Mouse (Mus musculus) hindbrain, embryonic 14.5 days (tissue): ENCODE data around the gene Amph. TPM values are rescaled to one million over a fixed set of nuclear protein-coding genes. Genes with fewer than 3 reads are reported as not detected.

Experiments
- ATAC-seq: fragments of 200-750 bp; cut with Nextera tagmentation; 2 replicates; pipeline ENCODE4 v1.8.0; 2017; ENCODE audit warnings: moderate number of reproducible peaks, mild to moderate bottlenecking, moderate TSS enrichment, moderate library complexity; ENCODE audit not compliant: low FRiP score
- DNase-seq: peaks from one replicate; pipeline ENCODE4 v3.0.0-alpha.2; 2015; ENCODE audit warnings: low spot score
- H3K27ac ChIP-seq: fragments of 300-500 bp; sonication (generic); 2 replicates; pipeline ENCODE4 v1.5.1; 2014; ENCODE audit warnings: mild to moderate bottlenecking, moderate library complexity
- H3K27me3 ChIP-seq: fragments of 300-500 bp; sonication (generic); 2 replicates; pipeline ENCODE4 v1.6.1; 2014; ENCODE audit warnings: mild to moderate bottlenecking, low read length, mixed read lengths; ENCODE audit not compliant: control insufficient read depth, insufficient read depth
- H3K36me3 ChIP-seq: fragments of 300-500 bp; sonication (generic); replicated peaks from 2 replicates; pipeline ENCODE4 v1.6.1; 2014; ENCODE audit not compliant: control insufficient read depth, insufficient read depth
- H3K4me1 ChIP-seq: fragments of 300-500 bp; sonication (generic); replicated peaks from 2 replicates; pipeline ENCODE4 v1.6.1; 2014; ENCODE audit warnings: antibody characterized with exemption, low read length, mixed read lengths; ENCODE audit not compliant: control insufficient read depth, insufficient read depth
- H3K4me2 ChIP-seq: fragments of 300-500 bp; sonication (generic); replicated peaks from 2 replicates; pipeline ENCODE4 v1.6.1; 2014; ENCODE audit warnings: mild to moderate bottlenecking, moderate library complexity
- H3K4me3 ChIP-seq: fragments of 300-500 bp; sonication (generic); replicated peaks from 2 replicates; pipeline ENCODE4 v1.5.1; 2014; ENCODE audit warnings: mild to moderate bottlenecking, low read length
- H3K9ac ChIP-seq: fragments of 300-500 bp; sonication (generic); 2 replicates; pipeline ENCODE4 v1.6.1; 2014
- H3K9me3 ChIP-seq: fragments of 300-500 bp; sonication (generic); 2 replicates; pipeline ENCODE4 v1.6.1; 2016; ENCODE audit warnings: low read length; ENCODE audit not compliant: control insufficient read depth
- WGBS: fragments of 180-500 bp; shearing (Covaris S2); extraction: QIAGEN DNeasy Blood & Tissue Kit; methylation state at CpG from one replicate; pipeline ENCODE4 v1.1.7; 2014; 5-methylcytosine and 5-hydroxymethylcytosine counted together
- polyA plus RNA-seq: library from polyadenylated mRNA; unstranded; fragments of >200 nt; fragmentation: Nextera tagmentation; extraction: Ambion mirVana; gene quantifications from 2 replicates; pipeline ENCODE4 v1.2.1, GENCODE M21; 2014

Gene Amph
- polyA plus RNA-seq, 1 experiment from 2014 or later, result 76.8 TPM

GRCm38 (mm10) chr13:19072261-19072660 is 124.3 kb downstream of the Amph start:
- Histone ChIP-seq H3K36me3 (no peaks in the 10 kb centered on the region), H3K9ac (no peak overlapping the region), H3K27ac (no peak overlapping the region), H3K4me2 (no peak overlapping the region), H3K27me3 (no peaks in the 10 kb centered on the region), H3K4me3 (no peak overlapping the region), H3K9me3 (no peaks in the 10 kb centered on the region), H3K4me1 (no peaks in the 10 kb centered on the region)
- no peak for ATAC-seq
- no peak for DNase-seq

DNA sequence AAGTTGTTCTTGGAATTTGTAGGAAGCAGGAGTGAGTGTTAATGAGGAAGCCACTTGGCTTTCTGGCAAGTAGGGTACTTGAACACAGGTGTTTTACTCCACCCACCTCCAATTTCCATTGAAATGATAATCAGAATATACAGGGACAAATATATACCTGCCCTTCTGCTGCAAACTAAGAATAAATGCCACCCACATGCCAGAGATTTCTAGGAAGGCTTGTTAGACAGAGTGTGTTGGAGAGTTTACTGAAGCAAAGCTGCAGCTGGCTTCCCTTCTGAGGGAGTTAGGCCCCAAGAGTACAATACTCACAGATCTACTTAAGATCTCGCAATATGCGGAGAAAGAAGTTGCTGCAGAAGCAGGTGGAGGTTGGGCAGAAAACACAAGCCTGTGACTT is 129.4 kb downstream of the Amph start:
- Histone ChIP-seq H3K9me3 (no peaks in the 10 kb centered on the region), H3K4me2 (no peak overlapping the region), H3K27ac (no peak overlapping the region), H3K4me1 (no peaks in the 10 kb centered on the region), H3K4me3 (no peak overlapping the region), H3K9ac (no peak overlapping the region), H3K27me3 (no peaks in the 10 kb centered on the region), H3K36me3 (no peaks in the 10 kb centered on the region)
- ATAC-seq, result no peak
- WGBS, result 82% methylated on average over 2 of the region's 2 CpGs
- DNase-seq, result no peak

DNA sequence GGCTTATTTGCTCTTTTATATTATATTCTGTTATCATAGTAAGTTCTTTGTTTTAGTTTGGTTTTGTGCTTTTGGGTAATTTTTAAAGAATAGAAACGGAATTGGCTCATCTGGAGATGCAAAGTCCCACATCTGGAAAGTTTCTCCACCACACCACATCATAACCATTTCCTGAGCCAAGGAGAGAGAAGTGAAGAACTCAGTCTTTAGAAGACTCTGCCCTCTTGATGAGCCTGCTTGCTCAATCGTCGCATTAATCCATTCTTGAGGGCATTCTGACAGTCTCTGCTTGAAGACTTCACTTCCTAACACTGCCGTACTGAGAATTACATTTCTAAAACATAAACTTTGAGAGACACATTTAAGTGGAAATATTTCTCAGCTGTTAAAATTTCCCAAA is 133.9 kb downstream of the Amph start:
- H3K4me3 ChIP-seq, result no peak overlapping the region
- ATAC-seq (no peak), DNase-seq (no peak)
- H3K36me3 ChIP-seq, result no peaks in the 10 kb centered on the region
- 87% methylated on average over 4 of the region's 4 CpGs for WGBS
- H3K4me1 ChIP-seq, result no peaks in the 10 kb centered on the region
- no peaks in the 10 kb centered on the region for H3K27me3 ChIP-seq
- H3K9ac ChIP-seq, result no peak overlapping the region
- H3K9me3 ChIP-seq, result no peaks in the 10 kb centered on the region
- H3K4me2 ChIP-seq, result no peak overlapping the region
- H3K27ac ChIP-seq, result no peak overlapping the region

GRCm38 (mm10) chr13:19094571-19094970 is 146.6 kb downstream of the Amph start:
- DNase-seq, result no peak
- 86% methylated on average over 6 of the region's 6 CpGs for WGBS
- no peak overlapping the region for H3K9ac ChIP-seq
- no peak for ATAC-seq
- no peaks in the 10 kb centered on the region for H3K27me3 ChIP-seq
- H3K36me3 ChIP-seq, result peaks cover 6% of the 10 kb centered on the region; the same call in 1 of the 2 replicates
- H3K9me3 ChIP-seq, result no peaks in the 10 kb centered on the region
- H3K27ac ChIP-seq, result no peak overlapping the region
- H3K4me3 ChIP-seq, result no peak overlapping the region
- no peaks in the 10 kb centered on the region for H3K4me1 ChIP-seq
- H3K4me2 ChIP-seq, result no peak overlapping the region

DNA sequence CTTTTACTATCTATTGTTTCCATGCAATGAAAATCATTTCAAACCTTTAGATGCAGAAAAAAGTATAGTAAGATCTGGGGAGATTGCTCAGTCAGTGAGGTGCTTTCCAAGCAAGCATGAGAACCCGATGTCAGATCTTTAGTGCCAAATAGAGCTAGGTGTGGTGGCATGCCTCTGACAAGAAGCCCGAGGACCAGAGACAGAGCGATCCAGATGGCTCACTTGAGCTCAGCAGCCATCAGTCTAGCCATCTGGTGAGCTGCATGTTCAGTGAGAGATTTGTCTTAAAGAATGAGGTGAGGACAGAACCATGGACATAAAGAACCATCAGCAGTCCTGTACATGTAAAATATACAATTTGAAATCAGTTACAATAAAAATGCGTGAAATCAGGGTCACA is 149.1 kb downstream of the Amph start:
- Histone ChIP-seq H3K27me3 (no peaks in the 10 kb centered on the region), H3K36me3 (peaks cover 6% of the 10 kb centered on the region; the same call in 1 of the 2 replicates), H3K4me3 (no peak overlapping the region), H3K4me1 (no peaks in the 10 kb centered on the region), H3K27ac (no peak overlapping the region), H3K9me3 (no peaks in the 10 kb centered on the region), H3K9ac (no peak overlapping the region), H3K4me2 (no peak overlapping the region)
- DNase-seq, result no peak
- WGBS, result 91% methylated on average over 4 of the region's 4 CpGs
- ATAC-seq, result no peak

DNA sequence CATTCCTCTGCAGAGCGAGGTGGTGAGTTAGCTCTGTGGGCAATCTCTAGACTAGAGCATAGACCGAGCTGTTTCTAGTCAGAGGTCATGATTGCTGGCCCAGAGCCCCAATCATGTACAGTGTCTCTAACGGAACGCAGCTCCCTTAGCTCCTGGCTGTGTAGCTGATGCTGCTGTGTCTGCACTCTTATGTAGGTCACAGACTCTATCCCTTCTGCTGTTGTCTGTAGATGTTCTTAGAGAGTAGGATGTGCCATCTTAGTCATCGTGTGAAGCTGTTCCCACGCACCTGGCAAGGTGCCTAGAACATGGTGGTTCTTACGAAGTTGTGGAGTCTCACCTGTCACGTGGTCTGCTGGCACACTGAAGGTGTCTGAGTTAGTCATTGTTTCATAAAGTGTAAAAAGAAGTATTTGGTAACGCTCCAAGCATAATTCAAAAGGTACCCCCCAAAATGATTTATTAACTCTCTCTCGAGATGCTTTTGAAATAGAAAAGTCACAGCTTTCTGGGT is 153.9 kb downstream of the Amph start:
- ATAC-seq (no peak), DNase-seq (no peak)
- Histone ChIP-seq H3K4me2 (no peak overlapping the region), H3K9ac (no peak overlapping the region), H3K4me3 (no peak overlapping the region), H3K9me3 (no peaks in the 10 kb centered on the region), H3K4me1 (no peaks in the 10 kb centered on the region), H3K27me3 (no peaks in the 10 kb centered on the region), H3K27ac (no peak overlapping the region), H3K36me3 (no peaks in the 10 kb centered on the region)
- WGBS, result 91% methylated on average over 10 of the region's 10 CpGs

DNA sequence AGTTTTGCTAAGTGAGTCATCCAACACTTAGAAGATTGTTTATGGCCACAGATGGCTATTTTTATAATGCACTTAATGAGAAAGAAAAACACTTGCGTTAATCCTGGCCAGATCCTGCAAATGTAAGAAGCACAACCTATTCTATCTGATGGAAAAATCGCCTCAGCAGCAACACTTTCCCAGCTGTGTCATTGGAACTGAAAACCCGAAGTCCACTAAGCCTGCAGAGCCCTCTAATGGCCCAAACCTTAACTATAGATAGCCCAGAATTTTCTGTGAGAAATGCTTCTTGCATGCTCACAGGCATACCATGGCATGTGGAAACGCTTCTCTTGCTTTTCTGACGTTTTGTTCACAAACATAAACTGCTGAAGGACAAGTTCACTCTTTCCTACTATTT is 158.4 kb downstream of the Amph start:
- WGBS, result 71% methylated on average over 5 of the region's 5 CpGs
- Histone ChIP-seq H3K4me2 (no peak overlapping the region), H3K4me1 (no peaks in the 10 kb centered on the region; the same call in 1 of the 2 replicates), H3K9me3 (no peaks in the 10 kb centered on the region), H3K27me3 (no peaks in the 10 kb centered on the region), H3K9ac (no peak overlapping the region), H3K4me3 (no peak overlapping the region), H3K36me3 (no peaks in the 10 kb centered on the region), H3K27ac (no peak overlapping the region)
- ATAC-seq (no peak), DNase-seq (peak; percentile 51)

DNA sequence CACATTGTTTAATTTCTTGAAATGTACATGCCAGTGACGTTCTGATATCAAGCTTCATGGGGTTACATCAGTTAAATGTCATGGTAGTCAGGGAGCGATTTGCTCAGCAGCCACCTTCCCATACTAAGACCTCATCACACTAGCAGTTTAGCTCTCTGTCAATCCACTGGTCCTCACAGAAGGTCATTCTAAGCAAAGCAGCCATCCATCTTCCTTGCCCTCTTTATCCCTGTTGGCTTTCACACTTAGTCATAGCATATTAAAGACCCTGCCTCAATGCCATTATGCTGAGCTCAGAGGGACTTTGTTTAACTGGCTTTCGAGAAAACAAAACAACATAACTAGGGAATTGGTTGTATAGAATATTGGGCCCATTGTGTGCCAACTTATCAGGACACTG is 161.3 kb downstream of the Amph start:
- H3K4me3 ChIP-seq, result no peak overlapping the region
- H3K4me1 ChIP-seq, result no peaks in the 10 kb centered on the region; the same call in 1 of the 2 replicates
- ATAC-seq (no peak), DNase-seq (no peak)
- no peak overlapping the region for H3K27ac ChIP-seq
- no peak overlapping the region for H3K4me2 ChIP-seq
- no peaks in the 10 kb centered on the region for H3K9me3 ChIP-seq
- H3K36me3 ChIP-seq, result no peaks in the 10 kb centered on the region
- 28% methylated on average over 3 of the region's 3 CpGs for WGBS
- H3K27me3 ChIP-seq, result no peaks in the 10 kb centered on the region
- H3K9ac ChIP-seq, result no peak overlapping the region

DNA sequence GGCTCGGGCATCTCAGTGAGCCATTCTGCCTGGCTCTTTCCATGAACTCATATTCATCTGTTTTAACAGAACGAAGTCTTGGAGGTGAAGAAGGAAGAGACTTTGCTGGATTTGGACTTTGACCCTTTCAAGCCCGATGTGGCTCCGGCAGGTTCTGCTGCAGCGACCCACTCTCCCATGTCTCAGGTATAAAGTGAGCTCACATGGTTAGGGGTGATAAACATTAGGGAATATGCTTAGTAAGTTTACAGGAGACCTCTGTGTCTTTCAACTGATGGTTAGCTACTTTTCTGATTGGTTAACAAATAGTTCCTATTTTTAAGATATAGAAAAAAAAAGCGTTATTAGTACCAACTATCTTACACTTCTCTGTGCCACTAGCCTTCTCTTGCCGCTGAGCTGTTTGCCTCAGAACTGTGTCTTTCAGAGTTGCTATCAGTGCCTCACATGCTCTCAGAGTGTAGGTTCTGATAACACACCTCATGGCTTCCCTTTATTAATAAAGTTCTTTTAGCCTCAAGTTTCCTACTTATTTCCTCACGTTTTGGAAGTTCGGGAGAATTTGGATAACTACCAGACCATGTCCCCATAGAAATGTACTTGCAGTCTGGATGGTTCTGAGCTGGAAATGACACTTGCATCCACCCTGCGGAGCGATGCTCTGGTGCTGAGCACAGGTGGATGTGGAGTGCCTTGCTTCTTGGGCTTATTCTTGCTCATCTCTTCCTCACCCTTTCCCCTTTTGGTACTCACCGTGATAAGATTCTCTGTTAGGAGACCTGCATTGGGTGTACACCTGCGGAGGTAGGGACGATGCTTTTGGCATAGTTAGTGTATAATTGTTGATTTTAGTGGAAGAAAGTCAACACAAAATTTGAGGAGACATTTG is 165.3 kb downstream of the Amph start:
- H3K4me3 ChIP-seq, result no peak overlapping the region
- H3K9ac ChIP-seq, result no peak overlapping the region
- no peaks in the 10 kb centered on the region for H3K27me3 ChIP-seq
- no peaks in the 10 kb centered on the region for H3K36me3 ChIP-seq
- WGBS, result 94% methylated on average over 14 of the region's 14 CpGs
- DNase-seq, result no peak
- no peaks in the 10 kb centered on the region; the same call in 1 of the 2 replicates for H3K4me1 ChIP-seq
- H3K27ac ChIP-seq, result no peak overlapping the region
- no peak for ATAC-seq
- H3K4me2 ChIP-seq, result no peak overlapping the region
- H3K9me3 ChIP-seq, result no peaks in the 10 kb centered on the region
